Comparison of ENCODE assay signal across 10 mouse cellular contexts in the genomic region with DNA sequence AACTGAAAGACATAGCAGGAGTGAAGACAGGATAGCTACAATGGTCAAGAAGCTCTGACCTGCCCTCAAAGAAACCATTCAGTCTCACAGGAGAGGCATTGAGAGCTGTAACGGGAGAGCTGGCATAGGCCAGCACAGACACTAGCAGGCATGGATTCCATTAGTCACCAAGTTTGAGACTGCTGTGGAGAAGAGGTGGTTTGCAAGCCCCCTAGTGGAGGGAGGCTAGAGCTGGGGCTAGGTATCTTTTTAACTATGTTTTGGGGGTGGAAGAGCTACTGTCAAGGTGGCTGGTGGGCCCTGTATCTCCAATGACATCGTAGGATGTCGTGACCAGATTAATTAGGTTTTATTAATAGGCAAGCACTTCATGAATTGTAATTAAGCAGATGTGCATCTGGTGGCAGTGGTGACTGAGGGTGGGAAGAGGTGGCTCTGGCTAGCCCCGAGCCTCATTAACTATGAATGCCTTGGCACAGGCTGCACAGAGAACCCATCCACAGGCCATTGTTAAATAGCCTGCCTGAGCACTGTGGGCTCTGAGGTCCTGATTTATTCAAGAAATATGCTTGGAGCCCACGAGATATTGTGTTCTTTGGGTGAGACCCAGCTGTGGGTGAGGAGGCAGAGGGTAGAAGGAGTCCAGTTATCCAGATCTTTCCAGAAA. TPM values are rescaled to one million over a fixed set of nuclear protein-coding genes. Genes with fewer than 3 reads are reported as not detected.
A peak's percentile ranks its signal among the peaks of the same experiment; 100 is the strongest.
DNase-seq lines count a peak whose midpoint lies in the region; ATAC-seq and TF ChIP-seq lines count a peak whose summit lies in the region.
"Had no signal": no experiment of that assay in that cellular context is flagged by ENCODE, and none has a peak within 500 bp of the region (broad histone marks: within the 10 kb centered on the region; RNA-seq: fewer than 3 reads in every experiment).

No protein-coding gene starts in this region.

- no peak overlapping the region for H3K4me2 ChIP-seq in kidney, embryonic 14.5 days (replicated peaks; ENCODE audit: low read depth, low read length)
- H3K4me2 ChIP-seq: embryonic facial prominence, embryonic 12.5 days had no signal

- no peak overlapping the region for H3K4me3 ChIP-seq in kidney, embryonic 14.5 days (ENCODE audit: low read length)
- H3K4me3 ChIP-seq: embryonic facial prominence, embryonic 12.5 days; myocyte had no signal

- 0 out of 2 replicates have a peak, but pooled peaks cover 7% of the 10 kb centered on the region for H3K4me1 ChIP-seq in kidney, embryonic 14.5 days (ENCODE audit: control insufficient read depth, insufficient read depth, low read length)
- H3K4me1 ChIP-seq: embryonic facial prominence, embryonic 12.5 days had no signal

- 69% methylated on average over 5 of the region's 5 CpGs for WGBS in kidney, embryonic 14.5 days

- no peak overlapping the region for H3K27ac ChIP-seq in kidney, embryonic 14.5 days (ENCODE audit: low read depth, low read length)
- H3K27ac ChIP-seq: embryonic facial prominence, embryonic 12.5 days had no signal

- no peaks in the 10 kb centered on the region for H3K36me3 ChIP-seq in kidney, embryonic 14.5 days (ENCODE audit: control insufficient read depth, insufficient read depth, low read length)
- H3K36me3 ChIP-seq: embryonic facial prominence, embryonic 12.5 days had no signal

- peak; percentile 48; the same call in 1 of the 2 replicates for TF ChIP-seq CTCF in brain, embryonic 14.5 days (IDR thresholded peaks at IDR 0.05; ENCODE audit: borderline replicate concordance, extremely low read depth, insufficient read depth, insufficient read length)

- no peak overlapping the region for H3K9ac ChIP-seq in kidney, embryonic 14.5 days (ENCODE audit: low read depth, low read length)
- H3K9ac ChIP-seq: embryonic facial prominence, embryonic 12.5 days had no signal

- DNase-seq in kidney, adult 9 months, result no peak
- DNase-seq in brain, embryonic 14.5 days (ENCODE audit: low read depth), result peak; percentile 84
- peak; percentile 22 for DNase-seq in neural tube, embryonic 10.5 days (ENCODE audit: extremely low spot score, low spot score)
- no peak for DNase-seq in layer of hippocampus, adult 11-12 months (ENCODE audit: low spot score)
- no peak for DNase-seq in cerebellum, adult 8-10 months
- no peak for DNase-seq in frontal cortex, postnatal 14 days (ENCODE audit: low spot score in 2 of 2)

- no peaks in the 10 kb centered on the region for H3K27me3 ChIP-seq in kidney, embryonic 14.5 days (ENCODE audit: control insufficient read depth, insufficient read depth, low read length)
- H3K27me3 ChIP-seq: embryonic facial prominence, embryonic 12.5 days had no signal

- TF ChIP-seq POLR2A in brain, embryonic 14.5 days (IDR thresholded peaks at IDR 0.05; ENCODE audit: borderline replicate concordance, extremely low read depth, insufficient read depth, insufficient read length, poor library complexity, severe bottlenecking), result no peak

- no peaks in the 10 kb centered on the region for H3K9me3 ChIP-seq in kidney, embryonic 14.5 days (ENCODE audit: control insufficient read depth, low read length)
- H3K9me3 ChIP-seq: embryonic facial prominence, embryonic 12.5 days had no signal

- 0 out of 2 replicates have a peak, but pooled peaks have one; percentile 14 for ATAC-seq in kidney, embryonic 14.5 days (ENCODE audit: low FRiP score, low TSS enrichment)
- peak; percentile 23 to 30; a peak in 1 of 4 replicates for ATAC-seq in hematopoietic stem cell, adult 5-6 weeks (replicated peaks in 1 of 2; ENCODE audit: insufficient read depth in 1 of 2, low FRiP score in 2 of 2, low TSS enrichment in 1 of 2, low read depth in 1 of 2, poor library complexity in 2 of 2, severe bottlenecking in 2 of 2)

RNA-seq across cellular contexts. Expression of a gene that starts 48.6 kb away (rescaled TPM):
- polyA plus RNA-seq in kidney, embryonic 14.5 days (2014; fragmentation: Nextera tagmentation; extraction: Ambion mirVana), result 1.5 and 2.8 TPM in 2 replicates
- 19.2 and 32.0 TPM in 2 replicates for polyA plus RNA-seq in brain, embryonic 14.5 days (2012; rRNA removed)
- total RNA-seq in hematopoietic stem cell, adult 5-6 weeks (2017), result 1.2 and 1.6 TPM in 2 replicates
- polyA plus RNA-seq: myocyte had no signal

Comparison
In these comparisons a context has a peak if more than half of its experiments do, and no peak if none do; other contexts are left out.
1. DNase-seq: peak in brain, embryonic 14.5 days (single experiment) and neural tube, embryonic 10.5 days (single experiment); none in kidney, adult 9 months (single experiment), layer of hippocampus, adult 11-12 months (single experiment), cerebellum, adult 8-10 months (single experiment) and frontal cortex, postnatal 14 days (0 of 2).